Mouse (Mus musculus): ENCODE measurements around the gene Ppp1r35. TPM values are rescaled to one million over a fixed set of nuclear protein-coding genes. Genes with fewer than 3 reads are reported as not detected.

The Ppp1r35 gene
- polyA plus RNA-seq, 2 experiments, result 37.6 to 46.8 TPM

GRCm38 (mm10) chr5:137788946-137789531, 10.4 kb downstream of the Ppp1r35 start:
- ATAC-seq (ENCODE audit: low FRiP score, low read depth) (no peak), DNase-seq (ENCODE audit: low spot score) (no peak)
- no peak overlapping the region for H3K4me2 ChIP-seq (replicated peaks; ENCODE audit: low read depth, low read length, severe bottlenecking)
- no peak overlapping the region for H3K9ac ChIP-seq (ENCODE audit: low read depth, low read length, severe bottlenecking)
- no peak overlapping the region for H3K4me3 ChIP-seq (replicated peaks; ENCODE audit: low read length)
- peaks cover 8% of the 10 kb centered on the region; the same call in 1 of the 2 replicates for H3K36me3 ChIP-seq (ENCODE audit: control insufficient read depth, insufficient read depth, low read length)
- peaks cover 19% of the 10 kb centered on the region for H3K4me1 ChIP-seq (ENCODE audit: control insufficient read depth, insufficient read depth, low read length)
- TF ChIP-seq POLR2A (IDR thresholded peaks at IDR 0.05; ENCODE audit: borderline replicate concordance, extremely low read depth, insufficient read depth, insufficient read length), result no peak
- no peak overlapping the region for H3K27ac ChIP-seq (replicated peaks; ENCODE audit: low read depth, low read length)
- WGBS, result 87% methylated on average over 2 of the region's 2 CpGs
- H3K27me3 ChIP-seq (ENCODE audit: control insufficient read depth, insufficient read depth, low read length), result no peaks in the 10 kb centered on the region
- H3K9me3 ChIP-seq (ENCODE audit: control insufficient read depth, low read length), result no peaks in the 10 kb centered on the region

GRCm38 (mm10) chr5:137791553-137791952, 12.9 kb downstream of the Ppp1r35 start:
- no peak overlapping the region for H3K4me2 ChIP-seq (replicated peaks; ENCODE audit: low read depth, low read length, severe bottlenecking)
- no peak overlapping the region for H3K27ac ChIP-seq (replicated peaks; ENCODE audit: low read depth, low read length)
- ATAC-seq (ENCODE audit: low FRiP score, low read depth) (no peak), DNase-seq (ENCODE audit: low spot score) (no peak)
- TF ChIP-seq POLR2A (IDR thresholded peaks at IDR 0.05; ENCODE audit: borderline replicate concordance, extremely low read depth, insufficient read depth, insufficient read length), result no peak
- H3K4me1 ChIP-seq (ENCODE audit: control insufficient read depth, insufficient read depth, low read length), result peaks cover 6% of the 10 kb centered on the region; the same call in 1 of the 2 replicates
- H3K9me3 ChIP-seq (ENCODE audit: control insufficient read depth, low read length), result no peaks in the 10 kb centered on the region
- H3K9ac ChIP-seq (ENCODE audit: low read depth, low read length, severe bottlenecking), result no peak overlapping the region
- H3K27me3 ChIP-seq (ENCODE audit: control insufficient read depth, insufficient read depth, low read length), result no peaks in the 10 kb centered on the region
- H3K36me3 ChIP-seq (ENCODE audit: control insufficient read depth, insufficient read depth, low read length), result no peaks in the 10 kb centered on the region
- H3K4me3 ChIP-seq (replicated peaks; ENCODE audit: low read length), result no peak overlapping the region

DNA sequence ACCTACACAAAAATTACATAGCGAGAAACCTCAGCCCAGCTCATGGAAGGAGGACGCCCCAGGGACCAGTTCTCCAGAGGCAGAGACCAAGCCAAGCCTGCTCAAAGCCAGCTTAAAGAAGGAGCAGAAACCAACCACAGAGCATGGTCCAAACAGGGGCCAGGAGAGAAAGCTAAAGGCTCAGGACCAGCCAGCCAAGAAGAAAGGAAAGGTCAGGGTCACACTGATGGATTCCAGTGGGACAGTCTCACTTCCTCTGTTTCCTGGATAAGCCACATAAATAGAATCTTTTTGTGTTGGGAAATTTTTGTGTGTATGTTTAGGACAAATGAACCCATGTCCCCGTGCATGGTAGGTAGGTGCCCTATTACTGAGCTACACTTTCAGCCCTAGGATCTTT, 18.0 kb downstream of the Ppp1r35 start:
- no peak overlapping the region for H3K4me2 ChIP-seq (replicated peaks; ENCODE audit: low read depth, low read length, severe bottlenecking)
- no peak for TF ChIP-seq POLR2A (IDR thresholded peaks at IDR 0.05; ENCODE audit: borderline replicate concordance, extremely low read depth, insufficient read depth, insufficient read length)
- no peak overlapping the region for H3K9ac ChIP-seq (ENCODE audit: low read depth, low read length, severe bottlenecking)
- H3K4me3 ChIP-seq (replicated peaks; ENCODE audit: low read length), result no peak overlapping the region
- no peak for DNase-seq (ENCODE audit: low spot score)
- H3K9me3 ChIP-seq (ENCODE audit: control insufficient read depth, low read length), result no peaks in the 10 kb centered on the region
- ATAC-seq (ENCODE audit: low FRiP score, low read depth), result no peak
- 80% methylated on average over 3 of the region's 3 CpGs for WGBS
- no peak overlapping the region; the same call in 1 of the 2 replicates for H3K27ac ChIP-seq (replicated peaks; ENCODE audit: low read depth, low read length)
- no peaks in the 10 kb centered on the region for H3K27me3 ChIP-seq (ENCODE audit: control insufficient read depth, insufficient read depth, low read length)
- no peaks in the 10 kb centered on the region for H3K4me1 ChIP-seq (ENCODE audit: control insufficient read depth, insufficient read depth, low read length)
- H3K36me3 ChIP-seq (ENCODE audit: control insufficient read depth, insufficient read depth, low read length), result no peaks in the 10 kb centered on the region; the same call in 1 of the 2 replicates

GRCm38 (mm10) chr5:137800917-137801316, 22.3 kb downstream of the Ppp1r35 start:
- no peak overlapping the region for H3K4me2 ChIP-seq (replicated peaks; ENCODE audit: low read depth, low read length, severe bottlenecking)
- no peaks in the 10 kb centered on the region for H3K4me1 ChIP-seq (ENCODE audit: control insufficient read depth, insufficient read depth, low read length)
- 78% methylated on average over 3 of the region's 3 CpGs for WGBS
- H3K27ac ChIP-seq (replicated peaks; ENCODE audit: low read depth, low read length), result no peak overlapping the region
- H3K9ac ChIP-seq (ENCODE audit: low read depth, low read length, severe bottlenecking), result no peak overlapping the region
- no peaks in the 10 kb centered on the region for H3K9me3 ChIP-seq (ENCODE audit: control insufficient read depth, low read length)
- no peaks in the 10 kb centered on the region for H3K27me3 ChIP-seq (ENCODE audit: control insufficient read depth, insufficient read depth, low read length)
- H3K36me3 ChIP-seq (ENCODE audit: control insufficient read depth, insufficient read depth, low read length), result no peaks in the 10 kb centered on the region; the same call in 1 of the 2 replicates
- DNase-seq (ENCODE audit: low spot score) (no peak), ATAC-seq (ENCODE audit: low FRiP score, low read depth) (no peak)
- no peak for TF ChIP-seq POLR2A (IDR thresholded peaks at IDR 0.05; ENCODE audit: borderline replicate concordance, extremely low read depth, insufficient read depth, insufficient read length)
- no peak overlapping the region for H3K4me3 ChIP-seq (replicated peaks; ENCODE audit: low read length)

- no peaks in the 10 kb centered on the region for H3K27me3 ChIP-seq (ENCODE audit: control insufficient read depth, insufficient read depth, low read length)
- no peaks in the 10 kb centered on the region; the same call in 1 of the 2 replicates for H3K36me3 ChIP-seq (ENCODE audit: control insufficient read depth, insufficient read depth, low read length)
- H3K27ac ChIP-seq (replicated peaks; ENCODE audit: low read depth, low read length), result no peak overlapping the region
- no peaks in the 10 kb centered on the region for H3K4me1 ChIP-seq (ENCODE audit: control insufficient read depth, insufficient read depth, low read length)
- ATAC-seq (ENCODE audit: low FRiP score, low read depth) (no peak), DNase-seq (ENCODE audit: low spot score) (no peak)
- TF ChIP-seq POLR2A (IDR thresholded peaks at IDR 0.05; ENCODE audit: borderline replicate concordance, extremely low read depth, insufficient read depth, insufficient read length), result no peak
- WGBS, result 63% methylated on average over 1 of the region's 1 CpGs
- no peak overlapping the region for H3K4me2 ChIP-seq (replicated peaks; ENCODE audit: low read depth, low read length, severe bottlenecking)
- no peaks in the 10 kb centered on the region for H3K9me3 ChIP-seq (ENCODE audit: control insufficient read depth, low read length)
- H3K9ac ChIP-seq (ENCODE audit: low read depth, low read length, severe bottlenecking), result no peak overlapping the region
- no peak overlapping the region for H3K4me3 ChIP-seq (replicated peaks; ENCODE audit: low read length)
These were observed 27.5 kb downstream of the Ppp1r35 start for GRCm38 (mm10) chr5:137806158-137806557.
